Mouse (Mus musculus) right cerebral cortex, adult 2 months (tissue): ENCODE results near the gene Tnni2.
"Not testable (repeated sequence)": the region's sequence is repeated elsewhere in the genome, so short reads cannot be mapped to it uniquely, and the experiment has no call there.

Experiments
- DNase-seq, 2 experiments: peaks; one replicate each; pipeline ENCODE4 v3.0.0; 2021 to 2022; ENCODE audit warnings: low spot score in 2 of 2

Tnni2 gene

GRCm38 (mm10) chr7:142441585-142441984 is at the start of gene Tnni2:
Gene Tnni2, plus strand, starts transcription at chr7:142441808.
- no peak for DNase-seq

DNA sequence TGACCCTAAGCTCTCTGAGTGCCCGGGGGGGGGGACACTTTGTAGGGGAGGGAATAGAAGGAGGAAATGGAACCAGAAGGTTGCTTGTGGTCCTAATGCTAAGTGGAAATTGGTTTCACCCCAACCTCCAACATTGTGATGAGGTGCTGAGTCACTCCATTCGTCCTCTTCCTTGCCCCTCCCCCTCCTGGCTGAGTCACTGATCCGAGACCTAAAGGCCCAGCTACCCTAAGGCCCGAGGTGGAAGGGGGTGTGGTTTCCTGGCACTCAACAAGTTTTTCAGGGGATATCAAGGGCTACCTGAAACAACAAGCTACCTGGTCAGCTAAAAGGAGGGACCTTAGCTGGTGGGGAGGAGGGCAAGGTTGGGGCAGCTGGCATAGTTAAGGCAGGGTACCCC is 48.4 kb upstream of the Tnni2 start:
- DNase-seq: no peak

GRCm38 (mm10) chr7:142394261-142395190 is 47.1 kb upstream of the Tnni2 start:
- DNase-seq: no peak

GRCm38 (mm10) chr7:142395472-142395871 is 46.1 kb upstream of the Tnni2 start:
- DNase-seq: no peak

DNA sequence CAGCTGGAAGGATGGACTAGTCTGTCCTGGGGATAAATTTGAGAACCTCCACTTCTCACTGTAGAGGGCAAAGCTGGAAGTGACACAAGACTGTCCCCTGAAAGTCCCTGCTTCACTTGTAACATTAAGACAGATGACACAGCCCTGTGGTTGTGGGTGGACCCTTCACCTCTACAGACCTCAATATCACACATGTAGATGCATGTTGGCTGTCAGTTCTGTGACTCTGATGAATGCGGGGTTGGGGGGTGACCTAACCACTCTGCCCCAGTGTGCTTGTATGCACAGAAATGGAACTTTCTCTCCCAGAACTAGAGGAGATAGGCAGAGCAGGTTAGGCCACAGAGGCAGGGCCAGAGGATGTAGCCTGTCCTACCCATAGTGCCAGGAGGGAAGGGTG is 45.0 kb upstream of the Tnni2 start:
- DNase-seq: no peak

GRCm38 (mm10) chr7:142398052-142398451 is 43.6 kb upstream of the Tnni2 start:
- DNase-seq: no peak

DNA sequence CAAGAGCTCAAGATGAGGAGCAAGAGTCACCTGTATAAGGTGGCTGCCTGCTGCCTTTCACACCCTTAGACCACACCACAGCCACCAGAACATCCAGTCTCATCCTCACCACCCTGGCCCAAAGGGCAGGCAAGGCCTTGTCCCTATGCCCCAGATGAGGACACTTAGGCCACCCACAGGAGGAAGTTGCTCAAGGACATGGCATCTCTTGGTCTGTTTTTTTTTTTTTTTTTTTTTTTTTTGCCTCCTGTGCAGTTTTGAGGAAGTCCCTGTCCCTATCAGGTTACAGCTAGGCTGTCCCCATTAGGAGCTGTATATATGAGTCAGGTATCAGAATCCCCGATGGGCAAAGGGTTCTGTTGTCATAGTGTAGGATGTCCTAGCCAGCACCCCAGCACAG is 42.4 kb upstream of the Tnni2 start:
- DNase-seq: no peak

- peak; percentile 31 to 38 for DNase-seq
These were observed 41.4 kb upstream of the Tnni2 start for GRCm38 (mm10) chr7:142400112-142400749.

GRCm38 (mm10) chr7:142400750-142401142 is 40.9 kb upstream of the Tnni2 start:
- no peak for DNase-seq

- no peak for DNase-seq
These were observed 38.0 kb upstream of the Tnni2 start for GRCm38 (mm10) chr7:142403591-142403990.

GRCm38 (mm10) chr7:142405134-142405533 is 36.5 kb upstream of the Tnni2 start:
- not testable (repeated sequence) for DNase-seq

- no peak for DNase-seq
These were observed 33.7 kb upstream of the Tnni2 start for GRCm38 (mm10) chr7:142407935-142408334.

DNA sequence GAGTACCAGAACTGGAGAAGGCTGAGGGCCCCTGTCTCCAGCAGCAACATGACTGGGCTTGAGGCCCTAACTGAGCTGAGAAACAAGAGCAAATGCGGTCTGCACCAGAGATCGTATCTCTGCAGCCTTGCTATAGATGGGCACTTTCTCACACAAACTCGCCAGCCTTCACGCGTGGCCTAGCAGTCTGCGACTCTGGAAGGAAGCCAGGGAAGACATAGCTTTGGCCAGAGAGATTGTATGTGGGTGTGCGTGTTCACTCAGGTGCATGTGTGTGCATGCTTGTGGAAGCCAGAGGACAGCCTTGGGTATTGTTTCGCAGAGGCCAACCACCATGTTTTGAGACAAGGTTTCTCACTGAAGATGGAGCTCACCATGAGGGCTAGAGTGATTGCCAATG is 32.9 kb upstream of the Tnni2 start:
- DNase-seq: no peak

GRCm38 (mm10) chr7:142409603-142410002 is 32.0 kb upstream of the Tnni2 start:
- no peak for DNase-seq

DNA sequence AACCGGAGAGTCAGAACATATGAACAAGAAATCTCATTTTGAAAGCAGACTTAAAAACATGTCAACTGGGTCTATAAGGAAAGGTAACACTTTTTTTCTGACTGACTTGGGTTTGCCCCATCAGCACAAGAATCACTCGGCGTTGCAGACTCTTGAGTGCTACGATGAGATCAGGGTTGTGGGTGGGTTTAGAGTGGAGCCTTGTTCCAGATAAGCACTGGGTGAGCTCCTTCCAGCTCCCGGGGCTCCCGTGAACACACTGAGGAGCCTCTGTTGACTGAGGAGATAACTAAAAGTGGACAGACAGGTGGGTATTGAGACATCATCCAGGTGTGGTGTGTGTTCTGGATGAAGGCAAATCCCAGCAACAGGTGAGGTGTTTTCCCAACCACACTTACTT is 28.3 kb upstream of the Tnni2 start:
- DNase-seq: no peak

- DNase-seq: no peak
These were observed 26.3 kb upstream of the Tnni2 start for GRCm38 (mm10) chr7:142415314-142415713.

GRCm38 (mm10) chr7:142416225-142416624 is 25.4 kb upstream of the Tnni2 start:
- DNase-seq: no peak

DNA sequence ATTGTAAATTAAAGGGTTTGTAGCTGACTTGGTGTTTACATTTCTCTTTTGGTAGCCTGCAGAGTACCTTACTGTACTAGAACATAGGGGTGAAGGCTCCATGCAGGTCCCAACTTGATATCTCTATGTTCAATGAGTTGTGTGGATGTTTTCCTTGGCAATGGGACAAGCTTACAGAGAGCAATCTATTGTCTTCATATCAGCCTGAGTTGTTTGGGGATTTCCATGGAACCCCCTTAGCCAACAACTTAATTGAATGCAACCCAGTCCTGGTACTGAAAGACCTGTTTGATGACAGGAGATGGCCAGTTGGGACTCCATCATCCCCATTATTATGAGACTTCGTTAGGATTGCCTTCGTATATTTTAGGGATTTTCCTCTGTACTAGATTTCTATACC is 23.6 kb upstream of the Tnni2 start:
- DNase-seq: no peak

DNA sequence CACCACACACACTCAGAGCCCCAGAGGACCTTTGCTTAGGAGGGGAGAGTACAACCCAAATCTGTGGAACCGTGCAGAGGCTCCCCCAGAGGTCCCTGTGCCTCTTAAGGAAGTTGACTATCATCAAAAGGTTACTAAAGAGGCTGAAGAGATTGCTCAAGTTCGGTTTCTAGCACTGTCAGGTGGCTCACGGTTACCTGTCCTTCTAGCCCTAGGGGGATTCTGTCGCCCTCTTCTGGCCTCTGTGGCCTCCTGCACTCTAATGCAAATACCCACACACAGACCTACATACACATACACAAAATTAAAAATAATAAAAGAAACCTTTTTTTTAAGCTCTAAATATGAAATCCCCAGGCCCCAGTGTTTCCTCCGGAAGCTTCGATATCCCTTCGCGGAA is 22.9 kb upstream of the Tnni2 start:
- no peak for DNase-seq

DNA sequence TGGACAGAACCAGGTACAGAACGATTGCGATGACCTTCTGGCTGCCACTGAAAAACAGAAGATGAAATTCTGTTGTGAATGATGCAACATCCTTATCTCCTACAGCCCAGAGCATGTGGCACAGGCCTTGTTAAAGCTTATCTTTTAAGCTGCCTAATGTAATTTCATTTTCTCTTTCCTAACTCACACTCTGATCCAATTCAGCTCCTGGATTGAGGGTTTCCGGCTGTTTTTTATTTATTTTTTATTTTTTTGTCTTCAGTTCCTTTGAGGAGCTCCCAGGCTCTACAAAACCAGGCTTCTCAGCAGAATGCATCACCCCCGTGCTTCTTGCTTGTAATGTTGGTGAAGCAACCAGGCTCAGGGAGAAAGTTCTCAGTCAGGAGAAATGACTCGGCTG is 21.7 kb upstream of the Tnni2 start:
- DNase-seq: no peak

- DNase-seq: no peak
These were observed 19.8 kb upstream of the Tnni2 start for GRCm38 (mm10) chr7:142421826-142422225.

DNA sequence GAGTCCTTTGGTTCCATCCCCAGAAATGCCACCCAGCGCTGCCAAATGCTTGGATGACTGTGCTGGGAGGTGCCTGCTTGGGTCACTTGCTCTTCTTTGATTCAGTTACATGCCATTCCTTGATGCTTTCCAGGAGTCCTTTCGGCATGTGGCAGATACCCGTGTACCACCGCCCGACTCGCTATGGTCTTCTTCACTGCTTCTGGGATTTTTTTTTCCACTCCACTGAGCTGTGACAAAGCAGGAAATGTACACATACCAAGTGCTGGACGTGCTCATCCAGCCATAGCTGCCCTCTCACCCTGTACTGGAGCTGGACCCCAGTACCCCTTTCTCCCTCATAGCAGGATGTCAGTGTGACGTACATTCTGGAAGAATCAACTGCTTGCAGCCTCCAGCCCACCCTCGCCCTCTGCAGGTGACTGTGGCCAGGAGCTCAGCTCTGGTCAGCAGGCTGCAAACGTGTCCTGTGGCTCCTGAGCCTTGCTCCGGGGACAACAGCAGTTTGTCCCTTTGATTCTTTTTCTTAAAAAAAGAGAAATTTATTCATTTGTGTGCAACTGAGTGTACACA is 15.9 kb upstream of the Tnni2 start:
- no peak for DNase-seq

DNA sequence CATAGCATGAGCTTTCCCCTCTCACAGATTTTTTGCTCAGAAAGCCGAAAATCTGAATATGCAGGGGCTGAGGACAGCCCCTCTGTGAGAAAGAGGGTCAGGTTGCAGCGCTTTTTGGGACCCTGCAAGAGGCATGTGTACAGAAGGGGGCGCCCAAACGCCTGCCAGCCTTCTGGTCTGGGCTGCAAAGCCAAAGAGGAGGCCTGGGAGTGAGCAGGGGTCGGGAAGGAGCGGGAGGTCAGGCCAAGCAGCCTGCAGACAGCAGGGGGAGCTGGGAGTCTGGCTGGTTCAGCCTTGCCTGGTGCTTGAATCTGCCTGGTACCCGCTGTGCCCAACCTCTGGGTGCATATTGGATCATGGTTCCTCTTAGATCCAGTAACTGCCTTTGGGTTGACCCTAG is 13.4 kb upstream of the Tnni2 start:
- no peak for DNase-seq
